Mouse (Mus musculus) adrenal gland, postnatal 14 days (tissue): Measurements from ENCODE around the gene Tbc1d16. TPM values are rescaled to one million over a fixed set of nuclear protein-coding genes. Genes with fewer than 3 reads are reported as not detected.
"Not testable (repeated sequence)": the region's sequence is repeated elsewhere in the genome, so short reads cannot be mapped to it uniquely, and the experiment has no call there.

Experiments used
- DNase-seq: peaks from one replicate; pipeline ENCODE4 v3.0.0; 2021; ENCODE audit warnings: mixed read lengths
- microRNA-seq, 2 experiments: library from miRNA; unstranded; fragments of <30 nt; microRNA quantifications; one replicate each; pipeline ENCODE4 v1.2.0; 2021
- total RNA-seq: library from RNA; stranded (reverse); gene quantifications from 2 replicates; pipeline ENCODE4 v1.2.3, GENCODE M21; 2021

The Tbc1d16 gene
- total RNA-seq, 1 experiment from 2014 or later: 18.7 TPM

DNA sequence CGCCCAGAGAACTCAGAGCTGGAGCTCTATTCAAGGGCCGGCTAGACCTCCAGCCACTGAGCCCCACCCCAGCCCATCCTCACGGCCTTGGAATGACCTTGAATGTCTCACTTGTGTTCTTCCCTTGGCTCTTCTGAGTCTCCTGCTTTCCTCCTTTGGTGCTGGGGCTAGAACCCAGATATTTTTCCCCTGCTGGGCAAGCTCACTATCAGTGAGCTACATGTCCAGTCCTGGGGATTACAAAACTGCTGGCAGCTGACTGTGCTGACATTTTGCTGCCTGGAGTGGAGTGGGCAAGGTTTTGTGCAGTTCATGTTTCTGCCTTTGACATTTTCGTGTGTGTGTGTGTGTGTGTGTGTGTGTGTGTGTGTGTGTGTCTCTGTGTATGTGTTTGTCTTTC lies 111.3 kb downstream of the Tbc1d16 start:
- peak; percentile 72 for DNase-seq

- DNase-seq: no peak
Measured at GRCm38 (mm10) chr11:119112721-119113120, 115.6 kb downstream of the Tbc1d16 start.

DNA sequence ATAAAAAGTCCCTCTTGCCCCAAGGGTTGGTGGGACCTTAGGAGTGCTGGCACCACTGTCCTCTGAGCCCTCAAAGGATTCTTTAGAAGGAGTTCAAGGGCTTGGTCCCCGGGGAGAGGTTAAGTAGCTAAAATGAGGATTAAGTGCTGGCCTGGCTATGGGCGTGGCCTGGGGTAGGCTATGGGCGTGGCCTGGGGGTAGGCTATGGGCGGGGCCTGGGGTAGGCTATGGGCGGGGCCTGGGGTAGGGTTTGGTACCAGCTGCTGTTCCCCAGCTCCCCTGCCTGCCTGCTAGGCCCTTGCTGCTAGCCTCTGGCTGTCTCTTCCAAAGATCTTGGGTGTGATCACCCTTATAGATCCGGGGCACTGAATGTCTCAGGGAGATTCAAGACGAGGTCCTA lies 117.0 kb downstream of the Tbc1d16 start:
- peak; percentile 65 for DNase-seq

DNA sequence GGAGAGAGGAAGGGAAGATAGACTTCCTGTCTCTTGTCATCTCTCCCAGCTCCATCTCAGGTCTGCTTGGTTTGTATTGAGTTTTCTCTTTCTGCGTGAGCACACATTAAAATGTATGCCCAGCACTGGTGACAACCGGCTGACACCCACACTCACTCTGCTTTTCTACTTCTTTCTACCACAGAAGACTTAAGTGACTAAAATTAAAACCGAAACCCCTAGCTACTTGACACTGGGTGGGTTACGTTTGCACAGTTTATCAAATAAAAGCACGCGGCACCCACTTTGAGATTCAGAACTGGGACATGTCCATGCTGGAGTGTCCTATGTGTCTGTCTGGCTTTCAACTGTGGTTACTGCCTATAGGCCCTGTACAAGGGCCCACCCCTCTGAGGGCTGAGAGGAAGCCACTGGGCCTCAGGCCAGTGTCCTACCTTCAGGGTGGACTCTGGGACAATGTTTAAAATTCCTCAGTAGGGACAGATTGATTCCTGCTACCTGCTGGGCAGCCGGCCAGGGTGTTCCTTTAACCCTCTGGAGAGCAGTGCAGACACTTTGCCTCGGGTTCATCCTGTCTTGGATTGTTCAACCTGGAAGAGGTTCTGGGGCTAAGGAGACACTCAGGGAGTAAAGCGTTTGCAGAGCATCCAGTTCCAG lies 118.8 kb downstream of the Tbc1d16 start:
- no peak for DNase-seq

DNA sequence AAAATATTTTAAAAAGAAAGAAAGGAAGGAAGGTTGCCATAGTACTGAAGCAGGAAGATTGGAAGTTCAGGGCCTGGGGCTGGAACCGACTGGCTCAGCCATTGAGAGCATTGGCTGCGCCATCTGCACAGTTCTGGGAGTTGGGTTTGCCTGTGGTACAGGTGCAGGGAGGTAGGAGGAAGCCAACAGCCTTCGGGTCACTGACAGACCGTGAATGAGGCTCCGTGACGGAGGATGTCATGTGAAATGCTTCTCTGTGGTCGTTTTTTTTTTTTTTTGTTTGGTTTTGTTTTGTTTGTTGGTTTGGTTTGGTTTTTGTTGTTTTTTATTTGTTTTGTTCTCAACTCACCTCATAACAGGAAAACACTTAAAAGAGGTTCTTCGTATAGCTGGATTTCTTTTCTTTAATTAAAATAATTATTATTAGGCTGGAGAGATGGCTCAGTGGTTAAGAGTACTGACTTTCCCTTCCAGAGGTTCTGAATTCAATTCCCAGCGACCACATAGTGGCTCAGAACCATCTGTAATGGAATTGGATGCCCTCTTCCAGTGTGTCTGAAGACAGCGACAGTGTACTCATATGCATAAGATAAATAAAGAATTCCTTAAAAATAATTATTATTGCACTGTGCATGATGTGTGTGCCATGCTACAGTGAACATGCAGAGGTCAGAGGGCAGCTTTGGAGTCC lies 119.6 kb downstream of the Tbc1d16 start:
- no peak for DNase-seq

GRCm38 (mm10) chr11:119106289-119106688 lies 122.0 kb downstream of the Tbc1d16 start:
- peak; percentile 50 for DNase-seq

DNA sequence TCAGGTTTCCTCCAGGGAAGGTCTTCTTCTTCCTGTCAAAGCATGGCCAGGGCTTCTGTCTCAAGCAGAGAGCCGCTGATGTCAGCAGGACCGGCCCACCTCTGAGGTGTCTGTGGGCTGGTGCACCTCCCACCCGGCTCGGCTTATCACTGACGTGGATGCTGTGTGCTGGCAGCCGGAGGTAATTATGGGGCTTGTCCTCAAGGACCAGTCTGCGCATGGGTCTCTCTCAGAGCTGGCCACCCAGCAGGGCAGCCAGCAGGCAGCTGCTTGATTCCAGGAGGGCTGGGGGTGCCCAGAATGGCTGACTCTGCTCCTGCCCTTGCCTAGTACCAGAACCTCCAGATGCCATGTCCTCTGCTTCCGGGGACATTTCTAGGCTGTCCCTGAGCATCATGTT lies 122.6 kb downstream of the Tbc1d16 start:
- peak; percentile 72 for DNase-seq

GRCm38 (mm10) chr11:119105071-119105609 lies 123.2 kb downstream of the Tbc1d16 start:
- no peak for DNase-seq

- no peak for DNase-seq
Measured at GRCm38 (mm10) chr11:119103991-119104390, 124.3 kb downstream of the Tbc1d16 start.

- not testable (repeated sequence) for DNase-seq
Measured at GRCm38 (mm10) chr11:119100355-119100754, 127.9 kb downstream of the Tbc1d16 start.

DNA sequence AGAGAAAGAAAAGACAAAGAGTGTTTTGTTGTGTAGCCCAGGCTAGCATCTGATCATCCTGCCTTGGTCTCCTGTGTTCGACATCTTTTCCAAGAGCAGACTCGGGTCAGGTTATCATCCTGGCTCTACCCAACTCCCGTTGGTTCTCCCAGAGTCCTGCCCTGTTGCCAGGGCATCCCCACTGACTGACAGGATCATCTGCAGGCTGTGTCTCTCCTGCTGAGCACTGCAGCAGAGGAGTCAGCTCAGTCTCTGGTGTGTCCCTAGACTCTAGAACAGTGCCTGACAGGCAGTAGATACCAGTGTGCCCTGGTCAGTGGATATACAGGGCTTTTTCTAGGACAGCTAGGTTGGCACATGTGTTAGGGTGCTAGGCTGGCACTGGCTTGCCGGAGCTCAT lies 130.1 kb downstream of the Tbc1d16 start:
- DNase-seq: no peak

DNA sequence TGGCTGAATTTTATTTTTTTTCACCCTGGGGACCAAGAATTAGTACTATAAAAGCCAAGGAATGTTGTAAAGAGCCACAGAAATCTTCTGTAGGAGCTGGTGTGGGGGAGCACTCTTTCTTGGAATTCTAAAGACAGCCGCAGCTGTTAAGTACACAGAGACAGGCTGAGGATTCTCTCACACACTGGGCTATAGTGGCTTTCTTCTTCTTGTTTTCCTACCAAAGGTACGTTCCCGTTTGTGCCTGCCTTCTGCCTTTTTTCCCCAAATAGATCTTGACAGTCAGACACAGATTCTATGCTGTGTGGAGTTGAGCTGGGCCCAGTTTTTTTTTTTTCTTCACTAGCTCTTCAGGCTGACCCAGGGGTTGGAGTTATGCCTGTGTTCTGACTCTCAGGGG lies 132.9 kb downstream of the Tbc1d16 start:
- no peak for DNase-seq

- DNase-seq: no peak
Measured at GRCm38 (mm10) chr11:119093322-119093721, 135.0 kb downstream of the Tbc1d16 start.

Small RNA genes lying within 50 kb of the gene (microRNA-seq; reads per million reads assigned to microRNA genes)
- gene Mir6934: 1.1 to 3.0 reads per million in 2 experiments

Other genes starting within 250 kb of the Tbc1d16 start
- gene Enpp7, start 240.3 kb downstream of the Tbc1d16 start, total RNA-seq: not detected in 2 replicates
- gene Cbx2, start 205.5 kb downstream of the Tbc1d16 start, total RNA-seq: 7.4 and 7.7 TPM in 2 replicates
- 13.1 and 16.7 TPM in 2 replicates for gene Cbx8, start 187.5 kb downstream of the Tbc1d16 start, total RNA-seq
- 105 and 156 TPM in 2 replicates for gene Cbx4, start 142.3 kb downstream of the Tbc1d16 start, total RNA-seq
- 0.44 and 0.45 TPM in 2 replicates for gene Ccdc40, start 73 bp upstream of the Tbc1d16 start, total RNA-seq
- gene Gaa, start 39.4 kb upstream of the Tbc1d16 start, total RNA-seq: 78.3 and 81.3 TPM in 2 replicates
- 129 and 132 TPM in 2 replicates for gene Eif4a3, start 71.6 kb upstream of the Tbc1d16 start, total RNA-seq
- 0.30 and 0.38 TPM in 2 replicates for gene Card14, start 79.3 kb upstream of the Tbc1d16 start, total RNA-seq
- 14.8 and 15.7 TPM in 2 replicates for gene Sgsh, start 127.0 kb upstream of the Tbc1d16 start, total RNA-seq
- gene Slc26a11, start 127.1 kb upstream of the Tbc1d16 start, total RNA-seq: 7.5 and 9.7 TPM in 2 replicates
- gene Rnf213, start 164.6 kb upstream of the Tbc1d16 start, total RNA-seq: 25.6 and 28.0 TPM in 2 replicates